Mouse (Mus musculus): ENCODE measurements at regions not wholly inside any gene's neighbourhood (a gene's known extent, or its start where the extent isn't known, plus 50 kb on each side); places are given as distances from the start of the nearest gene placed in this dataset.

GRCm38 (mm10) chr15:31883516-31883915, 281.9 kb downstream of the Fam173b start:
- in situ Hi-C loops (cut with MboI; ENCODE audit: low pct_ligation_motif_present, low pct_unique_long_range_greater_than_20kb, low sequenced_read_pairs) = no loop called here

GRCm38 (mm10) chr15:31898904-31899650, 278.0 kb upstream of the Tas2r119 start:
- Histone ChIP-seq H3K9ac (ENCODE audit: insufficient read depth, low read depth) (no peak overlapping the region), H3K27me3 (replicated peaks) (no peaks in the 10 kb centered on the region), H3K4me3 (replicated peaks in 1 of 3; ENCODE audit: low read depth in 2 of 3, low read length in 2 of 3, poor library complexity in 1 of 3) (no peak overlapping the region), H3K27ac (ENCODE audit: insufficient read depth, low read depth) (no peak overlapping the region), H3K4me2 (ENCODE audit: insufficient read depth, low read depth, poor library complexity, severe bottlenecking) (no peak overlapping the region), H3K36me3 (replicated peaks in 1 of 2; ENCODE audit: control insufficient read depth in 1 of 2, insufficient read depth in 1 of 2, low read length in 1 of 2) (no peaks in the 10 kb centered on the region), H3K9me3 (replicated peaks; ENCODE audit: low read length) (no peaks in the 10 kb centered on the region), H3K79me2 (replicated peaks; ENCODE audit: control insufficient read depth, extremely low read depth, insufficient read depth, poor library complexity, severe bottlenecking) (no peaks in the 10 kb centered on the region), H3K4me1 (ENCODE audit: control insufficient read depth in 1 of 2, insufficient read depth in 2 of 2) (no peaks in the 10 kb centered on the region)
- dilution Hi-C loops (cut with MboI; ENCODE audit: extremely low pct_ligation_motif_present, extremely low pct_unique_long_range_greater_than_20kb, low sequenced_read_pairs) (no loop called here), in situ Hi-C loops (cut with MboI; ENCODE audit: low pct_ligation_motif_present, low pct_unique_long_range_greater_than_20kb, low sequenced_read_pairs) (no loop called here)
- no peak for TF ChIP-seq MAFK (IDR thresholded peaks at IDR 0.05; ENCODE audit: insufficient replicate concordance, low read length)
- no peak for TF ChIP-seq UBTF (IDR thresholded peaks at IDR 0.05; ENCODE audit: low read depth, low read length)
- TF ChIP-seq ZNF384 (IDR thresholded peaks at IDR 0.05; ENCODE audit: low read depth, low read length) = no peak
- no peak for TF ChIP-seq TBP (conservative IDR thresholded peaks at IDR 0.05; ENCODE audit: low read depth, low read length)
- no peak for DNase-seq (ENCODE audit: extremely low read depth)

More at GRCm38 (mm10) chr15:31883516-31883915, 281.9 kb downstream of the Fam173b start:
- TF ChIP-seq NELFE (IDR thresholded peaks at IDR 0.05; ENCODE audit: low read depth, low read length) = no peak
- no peak for TF ChIP-seq MEF2A (IDR thresholded peaks at IDR 0.05; ENCODE audit: borderline replicate concordance, low read depth, low read length)
- DNase-seq (ENCODE audit: extremely low read depth) = no peak
- Histone ChIP-seq H3K27me3 (replicated peaks) (no peaks in the 10 kb centered on the region), H3K79me2 (replicated peaks; ENCODE audit: control insufficient read depth, extremely low read depth, insufficient read depth, poor library complexity, severe bottlenecking) (no peaks in the 10 kb centered on the region), H3K4me3 (replicated peaks in 1 of 3; ENCODE audit: low read depth in 2 of 3, low read length in 2 of 3, poor library complexity in 1 of 3) (no peak overlapping the region), H3K4me1 (ENCODE audit: control insufficient read depth in 1 of 2, insufficient read depth in 2 of 2) (no peaks in the 10 kb centered on the region), H3K27ac (ENCODE audit: insufficient read depth, low read depth) (no peak overlapping the region), H3K36me3 (replicated peaks in 1 of 2; ENCODE audit: control insufficient read depth in 1 of 2, insufficient read depth in 1 of 2, low read length in 1 of 2) (no peaks in the 10 kb centered on the region), H3K9ac (ENCODE audit: insufficient read depth, low read depth) (no peak overlapping the region), H3K9me3 (replicated peaks; ENCODE audit: low read length) (no peaks in the 10 kb centered on the region), H3K4me2 (ENCODE audit: insufficient read depth, low read depth, poor library complexity, severe bottlenecking) (no peak overlapping the region)
- dilution Hi-C loops (cut with MboI; ENCODE audit: extremely low pct_ligation_motif_present, extremely low pct_unique_long_range_greater_than_20kb, low sequenced_read_pairs) = no loop called here

GRCm38 (mm10) chr15:31900325-31900724, 276.8 kb upstream of the Tas2r119 start:
- Histone ChIP-seq H3K36me3 (replicated peaks in 1 of 2; ENCODE audit: control insufficient read depth in 1 of 2, insufficient read depth in 1 of 2, low read length in 1 of 2) (no peaks in the 10 kb centered on the region), H3K9ac (ENCODE audit: insufficient read depth, low read depth) (no peak overlapping the region), H3K79me2 (replicated peaks; ENCODE audit: control insufficient read depth, extremely low read depth, insufficient read depth, poor library complexity, severe bottlenecking) (no peaks in the 10 kb centered on the region), H3K27me3 (replicated peaks) (no peaks in the 10 kb centered on the region), H3K4me3 (replicated peaks in 1 of 3; ENCODE audit: low read depth in 2 of 3, low read length in 2 of 3, poor library complexity in 1 of 3) (no peak overlapping the region), H3K4me2 (ENCODE audit: insufficient read depth, low read depth, poor library complexity, severe bottlenecking) (no peak overlapping the region), H3K4me1 (ENCODE audit: control insufficient read depth in 1 of 2, insufficient read depth in 2 of 2) (no peaks in the 10 kb centered on the region), H3K27ac (ENCODE audit: insufficient read depth, low read depth) (no peak overlapping the region), H3K9me3 (replicated peaks; ENCODE audit: low read length) (no peaks in the 10 kb centered on the region)
- no peak for DNase-seq (ENCODE audit: extremely low read depth)
- dilution Hi-C loops (cut with MboI; ENCODE audit: extremely low pct_ligation_motif_present, extremely low pct_unique_long_range_greater_than_20kb, low sequenced_read_pairs) (no loop called here), in situ Hi-C loops (cut with MboI; ENCODE audit: low pct_ligation_motif_present, low pct_unique_long_range_greater_than_20kb, low sequenced_read_pairs) (no loop called here)
- TF ChIP-seq USF1 (IDR thresholded peaks at IDR 0.05; ENCODE audit: low read depth, low read length) = no peak
- TF ChIP-seq KAT2A (IDR thresholded peaks at IDR 0.05; ENCODE audit: insufficient replicate concordance, low read length) = no peak
- TF ChIP-seq NRF1 (IDR thresholded peaks at IDR 0.05; ENCODE audit: low read depth, low read length) = no peak
- TF ChIP-seq EP300 (IDR thresholded peaks at IDR 0.05; ENCODE audit: low read length) = no peak
- no peak for TF ChIP-seq ZKSCAN1 (IDR thresholded peaks at IDR 0.05; ENCODE audit: borderline replicate concordance, low read depth, low read length)
- no peak for TF ChIP-seq ZC3H11A (IDR thresholded peaks at IDR 0.05; ENCODE audit: low read depth, low read length)
- no peak for TF ChIP-seq IRF4 (IDR thresholded peaks at IDR 0.05; ENCODE audit: low read depth, low read length)
- no peak for TF ChIP-seq JUND (conservative IDR thresholded peaks at IDR 0.05; ENCODE audit: low read depth, low read length)
- TF ChIP-seq MAX (IDR thresholded peaks at IDR 0.05; ENCODE audit: low read length) = no peak
- no peak for TF ChIP-seq ETS1 (conservative IDR thresholded peaks at IDR 0.05; ENCODE audit: low read depth, low read length)
- no peak for TF ChIP-seq ELF1 (IDR thresholded peaks at IDR 0.05; ENCODE audit: low read depth, low read length)
- no peak for TF ChIP-seq HCFC1 (IDR thresholded peaks at IDR 0.05; ENCODE audit: low read depth, low read length)
- TF ChIP-seq E2F4 (IDR thresholded peaks at IDR 0.05; ENCODE audit: insufficient replicate concordance, low read depth, low read length) = no peak

All from CH12.LX (cell line).